Mouse (Mus musculus) heart, embryonic 12.5 days (tissue): ENCODE data around the gene Creb5. TPM values are rescaled to one million over a fixed set of nuclear protein-coding genes. Genes with fewer than 3 reads are reported as not detected.

ENCODE experiments used
- ATAC-seq: fragments of 200-750 bp; cut with Nextera tagmentation; 2 replicates; pipeline ENCODE4 v1.8.0; 2017; ENCODE audit warnings: moderate TSS enrichment, moderate library complexity; ENCODE audit not compliant: insufficient number of reproducible peaks, low FRiP score
- H3K27ac ChIP-seq: fragments of 300-500 bp; sonication (generic); 2 replicates; pipeline ENCODE4 v1.5.1; 2016; ENCODE audit warnings: mild to moderate bottlenecking, moderate library complexity; ENCODE audit not compliant: poor library complexity, severe bottlenecking
- H3K27me3 ChIP-seq: fragments of 300-500 bp; sonication (generic); replicated peaks from 2 replicates; pipeline ENCODE4 v1.6.1; 2016; ENCODE audit warnings: mild to moderate bottlenecking, moderate library complexity
- H3K36me3 ChIP-seq: fragments of 300-500 bp; sonication (generic); 2 replicates; pipeline ENCODE4 v1.6.1; 2016; ENCODE audit warnings: mild to moderate bottlenecking, moderate library complexity
- H3K4me1 ChIP-seq: fragments of 300-500 bp; sonication (generic); replicated peaks from 2 replicates; pipeline ENCODE4 v1.6.1; 2016; ENCODE audit warnings: mild to moderate bottlenecking
- H3K4me2 ChIP-seq: fragments of 300-500 bp; sonication (generic); 2 replicates; pipeline ENCODE4 v1.6.1; 2016; ENCODE audit warnings: mild to moderate bottlenecking, moderate library complexity
- H3K4me3 ChIP-seq: fragments of 300-500 bp; sonication (generic); 2 replicates; pipeline ENCODE4 v1.5.1; 2016; ENCODE audit warnings: mild to moderate bottlenecking
- H3K9ac ChIP-seq: fragments of 300-500 bp; sonication (generic); 2 replicates; pipeline ENCODE4 v1.6.1; 2016; ENCODE audit warnings: mild to moderate bottlenecking, moderate library complexity
- H3K9me3 ChIP-seq: fragments of 300-500 bp; sonication (generic); replicated peaks from 2 replicates; pipeline ENCODE4 v1.6.1; 2016; ENCODE audit warnings: mild to moderate bottlenecking, moderate library complexity
- WGBS: fragments of 180-500 bp; shearing (Covaris S2); methylation state at CpG from one replicate; pipeline ENCODE4 v1.1.7; 2016; 5-methylcytosine and 5-hydroxymethylcytosine counted together
- polyA plus RNA-seq: library from polyadenylated mRNA; unstranded; fragments of >200 nt; fragmentation: Nextera tagmentation; extraction: Ambion mirVana; gene quantifications from 2 replicates; pipeline ENCODE4 v1.2.1, GENCODE M21; 2016

Gene Creb5
- polyA plus RNA-seq, 1 experiment from 2014 or later = 34.9 TPM

GRCm38 (mm10) chr6:53493864-53494263, 206.8 kb downstream of the Creb5 start:
- Histone ChIP-seq H3K27ac (no peak overlapping the region), H3K4me2 (no peak overlapping the region), H3K36me3 (no peaks in the 10 kb centered on the region), H3K9ac (no peak overlapping the region), H3K4me1 (peaks cover 24% of the 10 kb centered on the region), H3K4me3 (no peak overlapping the region), H3K27me3 (no peaks in the 10 kb centered on the region), H3K9me3 (no peaks in the 10 kb centered on the region)
- 58% methylated on average over 5 of the region's 5 CpGs for WGBS
- ATAC-seq = no peak

GRCm38 (mm10) chr6:53495667-53496066, 208.6 kb downstream of the Creb5 start:
- no peaks in the 10 kb centered on the region for H3K27me3 ChIP-seq
- H3K9me3 ChIP-seq = 0 out of 2 replicates have a peak, but pooled peaks cover 2% of the 10 kb centered on the region
- peaks cover 24% of the 10 kb centered on the region for H3K4me1 ChIP-seq
- no peak overlapping the region; the same call in 1 of the 2 replicates for H3K27ac ChIP-seq
- no peak overlapping the region for H3K4me3 ChIP-seq
- no peak for ATAC-seq
- H3K36me3 ChIP-seq = no peaks in the 10 kb centered on the region
- H3K4me2 ChIP-seq = no peak overlapping the region
- 73% methylated on average over 5 of the region's 5 CpGs for WGBS
- no peak overlapping the region for H3K9ac ChIP-seq

- H3K4me1 ChIP-seq = peaks cover 24% of the 10 kb centered on the region
- no peaks in the 10 kb centered on the region for H3K27me3 ChIP-seq
- 67% methylated on average over 4 of the region's 4 CpGs for WGBS
- no peak overlapping the region for H3K9ac ChIP-seq
- no peak for ATAC-seq
- no peak overlapping the region; the same call in 1 of the 2 replicates for H3K27ac ChIP-seq
- no peak overlapping the region for H3K4me2 ChIP-seq
- H3K36me3 ChIP-seq = no peaks in the 10 kb centered on the region
- no peak overlapping the region for H3K4me3 ChIP-seq
- H3K9me3 ChIP-seq = 0 out of 2 replicates have a peak, but pooled peaks cover 4% of the 10 kb centered on the region
Observed at GRCm38 (mm10) chr6:53496325-53496753, 209.3 kb downstream of the Creb5 start.

DNA sequence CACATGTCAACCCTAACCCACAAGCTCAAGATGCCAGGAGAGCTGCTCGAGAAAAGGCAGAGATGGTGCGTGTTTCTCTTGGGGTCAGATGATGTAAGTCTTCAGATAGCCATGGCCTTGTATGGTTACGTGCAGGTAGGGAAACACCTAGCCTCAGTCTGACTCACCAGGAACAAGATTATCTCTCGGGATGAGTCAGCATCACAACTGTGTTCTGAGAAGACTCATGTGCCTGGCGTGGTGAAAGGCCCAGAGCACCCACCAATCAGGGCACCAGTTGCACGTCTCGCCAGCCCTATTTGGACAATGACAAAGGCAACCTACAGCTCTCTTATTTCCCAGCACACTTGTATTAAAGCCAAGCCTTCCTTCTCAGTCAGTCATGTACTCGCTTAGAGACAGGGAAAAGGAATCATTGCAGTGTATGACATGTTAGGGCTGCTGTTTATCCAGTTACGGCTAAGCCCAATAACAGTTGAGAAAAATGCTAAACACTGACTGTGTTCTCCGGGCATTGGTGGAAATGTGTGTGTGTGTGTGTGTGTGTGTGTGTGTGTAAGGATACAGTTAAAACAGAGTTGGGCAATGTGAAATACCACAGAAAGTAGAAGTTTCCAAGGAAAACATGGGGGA, 210.9 kb downstream of the Creb5 start:
- H3K4me1 ChIP-seq = peaks cover 24% of the 10 kb centered on the region
- no peak overlapping the region for H3K27ac ChIP-seq
- no peak overlapping the region for H3K4me3 ChIP-seq
- no peak for ATAC-seq
- no peaks in the 10 kb centered on the region for H3K36me3 ChIP-seq
- H3K9ac ChIP-seq = no peak overlapping the region
- no peaks in the 10 kb centered on the region for H3K27me3 ChIP-seq
- 0 out of 2 replicates have a peak, but pooled peaks cover 4% of the 10 kb centered on the region for H3K9me3 ChIP-seq
- 77% methylated on average over 10 of the region's 10 CpGs for WGBS
- H3K4me2 ChIP-seq = no peak overlapping the region

- Histone ChIP-seq H3K27ac (no peak overlapping the region), H3K27me3 (no peaks in the 10 kb centered on the region), H3K9me3 (peaks cover 4% of the 10 kb centered on the region; the same call in 1 of the 2 replicates), H3K4me3 (no peak overlapping the region), H3K4me1 (peaks cover 12% of the 10 kb centered on the region; the same call in 1 of the 2 replicates), H3K9ac (no peak overlapping the region), H3K4me2 (no peak overlapping the region), H3K36me3 (no peaks in the 10 kb centered on the region)
- 77% methylated on average over 8 of the region's 8 CpGs for WGBS
- no peak for ATAC-seq
Observed at GRCm38 (mm10) chr6:53499621-53500295, 212.7 kb downstream of the Creb5 start.

DNA sequence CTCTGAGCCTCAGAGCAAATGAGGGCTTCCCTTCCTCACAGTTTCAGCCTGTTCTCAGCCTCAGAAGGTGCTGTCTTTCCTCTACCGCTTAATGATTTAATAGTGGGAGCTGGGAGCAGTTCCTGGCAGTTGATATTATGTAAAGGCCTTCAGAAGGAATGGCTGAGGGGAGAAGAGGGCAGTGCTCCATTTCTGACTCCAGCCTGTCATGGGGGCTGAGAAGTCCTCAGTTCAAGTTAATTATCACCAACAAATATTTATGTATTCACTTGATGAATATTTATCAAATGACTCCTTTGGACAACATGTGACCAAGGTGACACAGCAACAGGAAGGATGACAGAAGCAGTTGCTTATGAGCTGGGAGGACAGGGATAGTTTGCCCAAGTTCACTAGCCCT, 214.2 kb downstream of the Creb5 start:
- H3K4me3 ChIP-seq = no peak overlapping the region
- H3K27me3 ChIP-seq = no peaks in the 10 kb centered on the region
- no peaks in the 10 kb centered on the region for H3K36me3 ChIP-seq
- ATAC-seq = no peak
- no peak overlapping the region for H3K27ac ChIP-seq
- peaks cover 4% of the 10 kb centered on the region; the same call in 1 of the 2 replicates for H3K4me1 ChIP-seq
- WGBS = 78% methylated on average over 1 of the region's 1 CpGs
- peaks cover 4% of the 10 kb centered on the region; the same call in 1 of the 2 replicates for H3K9me3 ChIP-seq
- H3K4me2 ChIP-seq = no peak overlapping the region
- H3K9ac ChIP-seq = no peak overlapping the region

GRCm38 (mm10) chr6:53506947-53507564, 220.0 kb downstream of the Creb5 start:
- 45% methylated on average over 3 of the region's 3 CpGs for WGBS
- Histone ChIP-seq H3K4me2 (no peak overlapping the region), H3K36me3 (no peaks in the 10 kb centered on the region), H3K9ac (no peak overlapping the region), H3K27ac (peak overlapping the region; percentile 75; the same call in 1 of the 2 replicates), H3K27me3 (no peaks in the 10 kb centered on the region), H3K4me1 (peaks cover 12% of the 10 kb centered on the region), H3K9me3 (no peaks in the 10 kb centered on the region; the same call in 1 of the 2 replicates), H3K4me3 (no peak overlapping the region)
- no peak for ATAC-seq

- peaks cover 12% of the 10 kb centered on the region for H3K4me1 ChIP-seq
- H3K36me3 ChIP-seq = no peaks in the 10 kb centered on the region
- peak overlapping the region; percentile 57 for H3K27ac ChIP-seq
- H3K9me3 ChIP-seq = no peaks in the 10 kb centered on the region
- no peak overlapping the region for H3K4me3 ChIP-seq
- no peak for ATAC-seq
- WGBS = 68% methylated on average over 3 of the region's 3 CpGs
- no peaks in the 10 kb centered on the region for H3K27me3 ChIP-seq
- H3K4me2 ChIP-seq = no peak overlapping the region
- no peak overlapping the region for H3K9ac ChIP-seq
Observed at GRCm38 (mm10) chr6:53508847-53509494, 221.9 kb downstream of the Creb5 start.

DNA sequence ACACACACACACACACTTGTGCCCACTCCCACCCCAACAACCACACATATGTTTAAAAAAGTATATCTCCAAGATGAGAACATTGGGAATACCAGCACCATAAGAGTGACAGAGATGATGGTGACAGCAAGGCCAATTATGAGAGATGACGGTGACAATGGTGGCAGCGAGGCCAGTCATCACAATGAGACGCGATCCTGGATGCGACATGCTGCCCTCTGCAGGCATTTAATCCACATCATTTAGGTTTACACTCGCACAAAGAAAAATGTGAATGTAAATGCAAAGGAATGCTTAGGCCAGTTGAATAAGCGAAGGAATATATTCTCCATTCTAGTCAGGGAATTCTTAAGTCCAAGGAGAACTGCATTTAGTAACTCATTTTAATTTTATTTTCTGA, 222.9 kb downstream of the Creb5 start:
- H3K27me3 ChIP-seq = no peaks in the 10 kb centered on the region
- 0 out of 2 replicates have a peak overlapping the region, but pooled peaks have one; percentile 48 for H3K27ac ChIP-seq
- H3K4me3 ChIP-seq = no peak overlapping the region
- H3K9ac ChIP-seq = no peak overlapping the region
- 56% methylated on average over 7 of the region's 7 CpGs for WGBS
- no peak overlapping the region for H3K4me2 ChIP-seq
- H3K4me1 ChIP-seq = peaks cover 12% of the 10 kb centered on the region
- no peaks in the 10 kb centered on the region for H3K36me3 ChIP-seq
- no peak for ATAC-seq
- no peaks in the 10 kb centered on the region for H3K9me3 ChIP-seq

GRCm38 (mm10) chr6:53512226-53512625, 225.2 kb downstream of the Creb5 start:
- no peak for ATAC-seq
- Histone ChIP-seq H3K9ac (no peak overlapping the region), H3K36me3 (no peaks in the 10 kb centered on the region), H3K4me2 (no peak overlapping the region), H3K27me3 (no peaks in the 10 kb centered on the region), H3K27ac (no peak overlapping the region), H3K9me3 (no peaks in the 10 kb centered on the region), H3K4me3 (no peak overlapping the region), H3K4me1 (peaks cover 23% of the 10 kb centered on the region)
- WGBS = 82% methylated on average over 8 of the region's 8 CpGs

DNA sequence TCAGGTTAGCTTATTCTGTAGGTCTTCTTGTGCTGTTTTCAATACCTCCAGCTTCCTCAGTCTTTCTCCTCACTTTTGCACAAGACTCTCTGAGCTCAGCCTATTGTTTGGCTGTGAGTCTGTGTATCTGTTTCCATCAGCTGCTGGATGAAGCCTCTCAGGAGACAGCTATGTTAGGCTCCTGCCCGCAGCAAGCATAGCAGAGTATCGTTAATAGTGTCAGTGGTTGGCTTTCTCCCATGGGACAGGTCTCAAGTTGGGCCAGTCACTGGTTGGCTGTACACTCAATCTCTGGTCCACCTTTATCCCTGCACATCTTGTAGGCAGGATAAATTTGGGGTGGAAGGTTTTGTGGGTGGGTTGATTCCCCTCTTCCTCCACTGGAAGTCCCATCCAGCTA, 226.3 kb downstream of the Creb5 start:
- ATAC-seq = no peak
- Histone ChIP-seq H3K27ac (no peak overlapping the region), H3K9me3 (no peaks in the 10 kb centered on the region), H3K27me3 (no peaks in the 10 kb centered on the region), H3K36me3 (no peaks in the 10 kb centered on the region), H3K4me3 (no peak overlapping the region), H3K9ac (no peak overlapping the region), H3K4me2 (no peak overlapping the region), H3K4me1 (peaks cover 27% of the 10 kb centered on the region)
- 78% methylated on average over 2 of the region's 2 CpGs for WGBS
